9 mouse cellular contexts compared by ENCODE assay signal in the genomic region with DNA sequence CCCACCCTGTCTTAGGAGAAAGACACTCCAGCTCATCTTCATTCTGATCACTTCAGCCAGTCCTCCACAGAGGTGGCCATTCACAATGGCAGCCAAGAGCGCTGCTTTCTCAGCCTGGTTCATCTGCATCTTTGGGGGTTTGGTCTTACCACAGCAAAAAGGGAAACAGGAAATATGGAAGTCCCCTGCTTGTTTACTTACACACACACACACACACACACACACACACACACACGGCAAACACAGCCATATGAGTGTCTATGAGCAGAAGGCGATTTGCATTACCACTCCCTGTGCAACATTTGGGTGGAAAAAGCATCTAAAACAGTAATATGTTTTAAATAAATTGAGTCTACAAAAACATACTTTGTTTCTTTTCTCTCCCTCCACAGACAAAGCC. TPM values are rescaled to one million over a fixed set of nuclear protein-coding genes. Genes with fewer than 3 reads are reported as not detected.
DNase-seq lines count a peak whose midpoint lies in the region; ATAC-seq and TF ChIP-seq lines count a peak whose summit lies in the region.
"Had no signal": no experiment of that assay in that cellular context is flagged by ENCODE, and none has a peak within 500 bp of the region (broad histone marks: within the 10 kb centered on the region; RNA-seq: fewer than 3 reads in every experiment).

No protein-coding gene starts in this region.

- ATAC-seq in heart, postnatal 0 days (ENCODE audit: insufficient read depth, low read depth) = no peak
- no peak for ATAC-seq in stomach, embryonic 14.5 days (ENCODE audit: insufficient number of reproducible peaks, insufficient read depth, low FRiP score, low read depth)
- ATAC-seq in stomach, postnatal 0 days (ENCODE audit: low FRiP score, low TSS enrichment) = no peak
- no peak for ATAC-seq in intestine, postnatal 0 days

- TF ChIP-seq EP300 in heart, postnatal 0 days (IDR thresholded peaks at IDR 0.05; ENCODE audit: low read depth) = no peak
- no peak for TF ChIP-seq EP300 in stomach, postnatal 0 days (optimal IDR thresholded peaks at IDR 0.05)

- H3K4me3 ChIP-seq in heart, postnatal 0 days (ENCODE audit: low read depth, low read length) = no peak overlapping the region
- H3K4me3 ChIP-seq in stomach, embryonic 14.5 days (ENCODE audit: low read depth, low read length) = no peak overlapping the region
- no peak overlapping the region for H3K4me3 ChIP-seq in stomach, postnatal 0 days (ENCODE audit: low read depth, low read length)
- H3K4me3 ChIP-seq in intestine, postnatal 0 days (ENCODE audit: low read depth, low read length) = no peak overlapping the region

- no peak for TF ChIP-seq CTCF in heart, postnatal 0 days (IDR thresholded peaks at IDR 0.05; ENCODE audit: low read depth)
- TF ChIP-seq CTCF in stomach, postnatal 0 days (IDR thresholded peaks at IDR 0.05; ENCODE audit: low read depth) = no peak
- no peak for TF ChIP-seq CTCF in intestine, postnatal 0 days (IDR thresholded peaks at IDR 0.05; ENCODE audit: low read depth)

- peaks cover 17% of the 10 kb centered on the region for H3K36me3 ChIP-seq in heart, postnatal 0 days (replicated peaks; ENCODE audit: control insufficient read depth, insufficient read depth, low read length)
- peaks cover 11% of the 10 kb centered on the region; the same call in 1 of the 2 replicates for H3K36me3 ChIP-seq in stomach, embryonic 14.5 days (ENCODE audit: control insufficient read depth, insufficient read depth, low read length)
- peaks cover 4% of the 10 kb centered on the region; the same call in 1 of the 2 replicates for H3K36me3 ChIP-seq in stomach, postnatal 0 days (ENCODE audit: control insufficient read depth, insufficient read depth, low read length)
- peaks cover 20% of the 10 kb centered on the region for H3K36me3 ChIP-seq in intestine, postnatal 0 days (ENCODE audit: control insufficient read depth, insufficient read depth)

- no peak for DNase-seq in heart, postnatal 0 days (ENCODE audit: low spot score)
- DNase-seq in heart, adult 9 months (ENCODE audit: low spot score in 2 of 2) = no peak
- no peak for DNase-seq in stomach, postnatal 0 days (ENCODE audit: low spot score)
- DNase-seq in spleen, postnatal 10 days (ENCODE audit: low spot score in 2 of 2) = no peak
- DNase-seq in cerebellum, adult 11 months = no peak
- DNase-seq in embryo, embryonic 11 days = no peak
- DNase-seq: lung, adult 2 months had no signal

- H3K4me2 ChIP-seq in heart, postnatal 0 days (ENCODE audit: low read depth, low read length) = no peak overlapping the region
- no peak overlapping the region for H3K4me2 ChIP-seq in stomach, embryonic 14.5 days (replicated peaks; ENCODE audit: low read depth, low read length)
- H3K4me2 ChIP-seq in stomach, postnatal 0 days (replicated peaks; ENCODE audit: low read depth) = no peak overlapping the region
- no peak overlapping the region for H3K4me2 ChIP-seq in intestine, postnatal 0 days (replicated peaks; ENCODE audit: low read depth)

- H3K9me3 ChIP-seq in heart, postnatal 0 days (replicated peaks; ENCODE audit: control insufficient read depth, low read length) = no peaks in the 10 kb centered on the region
- no peaks in the 10 kb centered on the region for H3K9me3 ChIP-seq in stomach, embryonic 14.5 days (ENCODE audit: control insufficient read depth, low read depth, low read length)
- H3K9me3 ChIP-seq in stomach, postnatal 0 days (ENCODE audit: control insufficient read depth, low read length) = no peaks in the 10 kb centered on the region
- H3K9me3 ChIP-seq in intestine, postnatal 0 days (ENCODE audit: control insufficient read depth) = no peaks in the 10 kb centered on the region

- no peaks in the 10 kb centered on the region for H3K27me3 ChIP-seq in heart, postnatal 0 days (ENCODE audit: control insufficient read depth, insufficient read depth, low read length)
- no peaks in the 10 kb centered on the region for H3K27me3 ChIP-seq in stomach, embryonic 14.5 days (ENCODE audit: control insufficient read depth, insufficient read depth, low read length)
- H3K27me3 ChIP-seq in stomach, postnatal 0 days (ENCODE audit: control insufficient read depth, insufficient read depth, low read length) = no peaks in the 10 kb centered on the region
- H3K27me3 ChIP-seq in intestine, postnatal 0 days (replicated peaks; ENCODE audit: control insufficient read depth, insufficient read depth, low read length) = no peaks in the 10 kb centered on the region

- H3K4me1 ChIP-seq in heart, postnatal 0 days (ENCODE audit: control insufficient read depth, insufficient read depth) = peaks cover 67% of the 10 kb centered on the region
- H3K4me1 ChIP-seq in stomach, embryonic 14.5 days (ENCODE audit: control insufficient read depth, insufficient read depth, low read length) = peaks cover 12% of the 10 kb centered on the region; the same call in 1 of the 2 replicates
- peaks cover 6% of the 10 kb centered on the region; the same call in 1 of the 2 replicates for H3K4me1 ChIP-seq in stomach, postnatal 0 days (replicated peaks; ENCODE audit: control insufficient read depth, insufficient read depth)
- H3K4me1 ChIP-seq in intestine, postnatal 0 days (replicated peaks; ENCODE audit: control insufficient read depth, insufficient read depth, low read length) = peaks cover 7% of the 10 kb centered on the region

- H3K9ac ChIP-seq in heart, postnatal 0 days (replicated peaks; ENCODE audit: low read depth, low read length) = no peak overlapping the region
- H3K9ac ChIP-seq in stomach, embryonic 14.5 days (replicated peaks; ENCODE audit: low read depth, low read length) = no peak overlapping the region
- no peak overlapping the region for H3K9ac ChIP-seq in stomach, postnatal 0 days (ENCODE audit: low read length)
- no peak overlapping the region for H3K9ac ChIP-seq in intestine, postnatal 0 days (ENCODE audit: low read depth, low read length)

- H3K27ac ChIP-seq in heart, postnatal 0 days (ENCODE audit: low read depth) = peak overlapping the region; percentile 89
- peak overlapping the region; percentile 58; the same call in 1 of the 2 replicates for H3K27ac ChIP-seq in stomach, embryonic 14.5 days (ENCODE audit: low read length)
- H3K27ac ChIP-seq in stomach, postnatal 0 days (replicated peaks) = no peak overlapping the region; the same call in 1 of the 2 replicates
- peak overlapping the region; percentile 4; the same call in 1 of the 2 replicates for H3K27ac ChIP-seq in intestine, postnatal 0 days (ENCODE audit: low read depth, low read length)

- whole genome bisulfite sequencing in heart, postnatal 0 days = 58% methylated on average over 3 of the region's 3 CpGs
- WGBS in stomach, embryonic 14.5 days = 67% methylated on average over 3 of the region's 3 CpGs
- 59% methylated on average over 3 of the region's 3 CpGs for WGBS in stomach, postnatal 0 days
- WGBS in intestine, postnatal 0 days = 72% methylated on average over 3 of the region's 3 CpGs

RNA-seq across cellular contexts. Expression of gene Clic4, which starts 32.3 kb away (rescaled TPM):
- total RNA-seq in heart, postnatal 0 days (2014; rRNA removed; ENCODE audit: low replicate concordance) = 239 and 307 TPM in 2 replicates
- polyA plus RNA-seq in heart, postnatal 0 days (2015; fragmentation: Nextera tagmentation; extraction: Ambion mirVana) = 213 and 235 TPM in 2 replicates
- 95.3 and 102 TPM in 2 replicates for polyA plus RNA-seq in stomach, embryonic 14.5 days (2014; fragmentation: Nextera tagmentation; extraction: Ambion mirVana)
- 69.2 and 73.6 TPM in 2 replicates for polyA plus RNA-seq in stomach, postnatal 0 days (2015; fragmentation: Nextera tagmentation; extraction: Ambion mirVana)
- 66.9 and 67.9 TPM in 2 replicates for polyA plus RNA-seq in intestine, postnatal 0 days (2015; fragmentation: Nextera tagmentation; extraction: Ambion mirVana)
